Mouse (Mus musculus): ENCODE results near the gene Rras2. TPM values are rescaled to one million over a fixed set of nuclear protein-coding genes. Genes with fewer than 3 reads are reported as not detected.

Gene Rras2
- polyA plus RNA-seq, 1 experiment from 2014 or later, result 24.5 TPM

DNA sequence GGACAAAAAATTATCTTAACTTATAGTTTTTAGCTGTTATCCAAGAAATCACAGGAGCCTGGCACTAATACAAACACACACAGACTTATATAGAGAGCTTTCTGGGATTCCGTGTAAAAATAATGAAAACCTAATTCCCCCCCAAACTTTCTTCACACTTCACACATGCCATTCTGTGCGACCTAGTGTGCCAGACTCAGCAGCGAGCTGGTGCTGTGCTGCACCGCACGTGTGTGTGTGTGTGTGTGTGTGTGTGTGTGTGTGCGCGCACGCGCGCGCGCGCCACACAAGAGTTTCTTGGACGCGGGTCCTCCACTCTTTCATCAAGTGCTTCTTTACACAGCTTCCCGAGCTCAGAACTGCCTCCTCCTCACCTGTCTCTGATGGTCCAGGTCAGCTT, 59.4 kb downstream of the Rras2 start:
- no peak for ATAC-seq
- no peak overlapping the region for H3K27ac ChIP-seq (ENCODE audit: low read depth, low read length)
- H3K4me2 ChIP-seq (replicated peaks; ENCODE audit: low read depth), result no peak overlapping the region
- H3K4me1 ChIP-seq (replicated peaks; ENCODE audit: control insufficient read depth, insufficient read depth, low read length), result no peaks in the 10 kb centered on the region
- no peaks in the 10 kb centered on the region for H3K27me3 ChIP-seq (replicated peaks; ENCODE audit: control insufficient read depth, insufficient read depth, low read length)
- WGBS, result 93% methylated on average over 16 of the region's 16 CpGs
- H3K4me3 ChIP-seq (ENCODE audit: low read depth, low read length), result no peak overlapping the region
- H3K9ac ChIP-seq (ENCODE audit: low read depth, low read length), result no peak overlapping the region
- no peaks in the 10 kb centered on the region; the same call in 1 of the 2 replicates for H3K36me3 ChIP-seq (ENCODE audit: control insufficient read depth, insufficient read depth)
- H3K9me3 ChIP-seq (ENCODE audit: control insufficient read depth), result no peaks in the 10 kb centered on the region
- TF ChIP-seq CTCF (IDR thresholded peaks at IDR 0.05; ENCODE audit: low read depth), result no peak

DNA sequence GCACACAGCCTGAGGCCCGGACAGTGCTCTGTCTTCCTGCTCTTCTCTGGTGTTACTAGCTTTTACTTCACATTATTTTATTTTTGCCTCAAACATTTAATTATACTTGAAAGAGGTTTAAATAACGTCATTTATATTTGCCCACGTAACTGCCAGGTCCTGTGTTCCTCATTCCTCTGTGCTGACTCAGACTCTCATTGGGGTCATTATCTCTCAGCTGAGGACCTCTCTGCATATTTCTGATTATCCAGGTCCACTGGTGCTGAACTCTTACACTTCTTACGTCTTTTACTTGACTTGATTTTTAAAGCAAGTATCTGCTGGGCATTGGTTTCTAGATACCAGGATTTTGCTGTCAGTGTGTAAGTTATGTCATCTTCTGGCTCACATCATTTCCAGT, 63.9 kb downstream of the Rras2 start:
- WGBS, result 54% methylated on average over 4 of the region's 4 CpGs
- Histone ChIP-seq H3K9ac (ENCODE audit: low read depth, low read length) (no peak overlapping the region), H3K4me3 (ENCODE audit: low read depth, low read length) (no peak overlapping the region), H3K4me1 (replicated peaks; ENCODE audit: control insufficient read depth, insufficient read depth, low read length) (no peaks in the 10 kb centered on the region), H3K36me3 (ENCODE audit: control insufficient read depth, insufficient read depth) (no peaks in the 10 kb centered on the region; the same call in 1 of the 2 replicates), H3K4me2 (replicated peaks; ENCODE audit: low read depth) (no peak overlapping the region), H3K27me3 (replicated peaks; ENCODE audit: control insufficient read depth, insufficient read depth, low read length) (no peaks in the 10 kb centered on the region), H3K27ac (ENCODE audit: low read depth, low read length) (no peak overlapping the region), H3K9me3 (ENCODE audit: control insufficient read depth) (no peaks in the 10 kb centered on the region)
- no peak for TF ChIP-seq CTCF (IDR thresholded peaks at IDR 0.05; ENCODE audit: low read depth)
- ATAC-seq, result no peak; the same call in 1 of the 2 replicates

DNA sequence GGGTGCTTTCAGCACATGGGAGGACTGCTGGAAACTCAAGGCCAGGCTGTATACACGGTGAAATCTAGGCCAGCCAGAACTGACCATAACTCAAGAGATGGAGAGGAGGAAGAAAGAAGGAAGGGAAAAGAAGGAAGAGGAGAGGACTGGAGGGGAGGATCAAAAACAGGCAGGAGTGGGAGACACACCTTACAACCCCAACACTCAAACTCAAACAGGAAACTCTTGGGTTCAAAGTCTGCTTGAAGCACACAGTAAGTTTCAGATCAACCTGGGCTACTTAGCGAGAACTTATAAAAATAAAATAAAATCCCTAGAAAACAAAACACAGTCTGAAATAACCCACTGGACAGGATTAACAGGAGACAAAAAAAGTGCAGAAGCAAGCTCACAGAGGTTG, 71.8 kb downstream of the Rras2 start:
- Histone ChIP-seq H3K36me3 (ENCODE audit: control insufficient read depth, insufficient read depth) (peaks cover 14% of the 10 kb centered on the region; the same call in 1 of the 2 replicates), H3K27ac (ENCODE audit: low read depth, low read length) (no peak overlapping the region), H3K4me2 (replicated peaks; ENCODE audit: low read depth) (no peak overlapping the region), H3K9me3 (ENCODE audit: control insufficient read depth) (no peaks in the 10 kb centered on the region), H3K4me1 (replicated peaks; ENCODE audit: control insufficient read depth, insufficient read depth, low read length) (no peaks in the 10 kb centered on the region), H3K27me3 (replicated peaks; ENCODE audit: control insufficient read depth, insufficient read depth, low read length) (no peaks in the 10 kb centered on the region), H3K9ac (ENCODE audit: low read depth, low read length) (no peak overlapping the region), H3K4me3 (ENCODE audit: low read depth, low read length) (no peak overlapping the region)
- 38% methylated on average over 2 of the region's 2 CpGs for WGBS
- ATAC-seq, result peak; percentile 59
- no peak for TF ChIP-seq CTCF (IDR thresholded peaks at IDR 0.05; ENCODE audit: low read depth)

DNA sequence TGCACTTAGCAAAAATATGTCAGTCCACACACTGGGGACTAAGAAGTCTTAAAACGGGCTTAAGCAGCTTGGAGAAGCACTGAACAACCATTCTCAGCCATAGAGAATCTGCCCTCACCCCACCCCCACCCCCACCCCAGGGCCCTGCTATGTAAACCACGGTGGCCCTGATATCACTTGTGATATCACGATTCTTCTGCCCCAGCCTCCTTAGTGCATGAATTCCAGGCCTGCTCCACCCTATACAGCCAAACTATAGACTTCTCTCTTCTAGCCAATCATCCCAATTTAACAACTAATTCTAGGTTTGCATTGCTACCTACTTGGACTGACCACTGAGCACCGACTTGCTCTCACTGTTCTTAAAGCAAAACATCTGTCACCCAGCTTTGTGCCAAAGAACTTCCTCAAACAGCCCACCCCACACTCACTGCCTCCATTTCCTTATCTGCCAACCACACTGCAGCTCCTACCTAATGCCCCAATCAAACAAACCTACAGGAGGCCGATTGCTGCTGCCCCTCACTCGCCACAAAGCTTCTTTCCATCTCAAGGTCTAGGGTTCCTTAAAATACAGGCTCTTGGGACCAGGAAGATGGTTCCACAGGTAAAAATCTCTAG, 73.5 kb downstream of the Rras2 start:
- H3K27me3 ChIP-seq (replicated peaks; ENCODE audit: control insufficient read depth, insufficient read depth, low read length), result no peaks in the 10 kb centered on the region
- H3K9me3 ChIP-seq (ENCODE audit: control insufficient read depth), result no peaks in the 10 kb centered on the region
- H3K4me2 ChIP-seq (replicated peaks; ENCODE audit: low read depth), result 0 out of 2 replicates have a peak overlapping the region, but pooled peaks have one; percentile 6
- peaks cover 22% of the 10 kb centered on the region for H3K36me3 ChIP-seq (ENCODE audit: control insufficient read depth, insufficient read depth)
- no peaks in the 10 kb centered on the region for H3K4me1 ChIP-seq (replicated peaks; ENCODE audit: control insufficient read depth, insufficient read depth, low read length)
- H3K4me3 ChIP-seq (ENCODE audit: low read depth, low read length), result no peak overlapping the region
- 0 out of 2 replicates have a peak overlapping the region, but pooled peaks have one; percentile 21 for H3K27ac ChIP-seq (ENCODE audit: low read depth, low read length)
- WGBS, result 51% methylated on average over 6 of the region's 6 CpGs
- H3K9ac ChIP-seq (ENCODE audit: low read depth, low read length), result no peak overlapping the region
- TF ChIP-seq CTCF (IDR thresholded peaks at IDR 0.05; ENCODE audit: low read depth), result no peak
- ATAC-seq, result no peak

DNA sequence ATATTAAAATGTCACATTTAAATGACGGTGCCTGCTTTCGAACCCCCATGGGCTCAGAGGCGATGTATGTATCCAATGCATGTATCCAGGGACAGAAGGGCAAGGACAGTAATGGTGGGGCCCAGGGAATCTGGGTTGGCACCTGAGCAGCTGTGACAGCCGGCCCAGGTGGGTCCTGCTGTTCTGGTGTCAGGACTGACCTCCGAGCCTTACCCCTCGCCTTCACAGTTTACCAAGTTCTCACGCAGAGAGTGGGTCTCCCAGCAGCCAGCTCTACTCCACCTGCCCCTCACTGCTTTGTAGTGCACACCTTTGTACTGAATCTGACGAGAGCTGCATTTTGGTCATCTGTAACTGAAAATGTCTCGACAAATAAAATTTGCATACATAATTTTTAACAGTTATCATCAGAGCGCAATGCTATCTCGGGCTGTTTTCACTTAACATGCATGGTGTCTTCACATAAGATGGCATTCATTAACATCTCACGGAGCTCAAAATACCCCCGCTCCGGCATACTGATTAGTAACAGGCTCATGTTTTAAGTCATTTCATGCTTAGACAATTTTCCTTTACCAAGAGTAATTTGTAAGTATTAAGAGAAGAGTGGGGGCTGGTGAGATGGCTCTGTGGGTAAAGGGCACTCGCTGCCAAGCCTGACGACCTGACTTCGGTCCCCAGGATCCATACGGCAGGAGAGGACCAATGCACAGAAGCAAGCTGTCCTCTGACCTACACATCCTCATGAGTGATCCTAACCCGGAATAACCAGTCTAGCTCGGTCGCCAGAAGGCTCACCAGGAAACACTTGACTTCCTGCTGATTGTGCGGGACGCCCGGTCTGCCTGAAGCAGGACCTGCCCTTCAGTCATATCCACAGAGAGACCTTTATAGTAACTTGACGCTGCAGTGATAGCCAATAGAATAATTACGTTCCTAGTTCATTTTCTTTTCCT, 74.3 kb downstream of the Rras2 start:
- ATAC-seq, result peak; percentile 66
- Histone ChIP-seq H3K4me1 (replicated peaks; ENCODE audit: control insufficient read depth, insufficient read depth, low read length) (no peaks in the 10 kb centered on the region), H3K4me3 (ENCODE audit: low read depth, low read length) (no peak overlapping the region), H3K9ac (ENCODE audit: low read depth, low read length) (no peak overlapping the region), H3K27me3 (replicated peaks; ENCODE audit: control insufficient read depth, insufficient read depth, low read length) (no peaks in the 10 kb centered on the region), H3K36me3 (ENCODE audit: control insufficient read depth, insufficient read depth) (peaks cover 22% of the 10 kb centered on the region), H3K9me3 (ENCODE audit: control insufficient read depth) (no peaks in the 10 kb centered on the region), H3K27ac (ENCODE audit: low read depth, low read length) (no peak overlapping the region; the same call in 1 of the 2 replicates), H3K4me2 (replicated peaks; ENCODE audit: low read depth) (0 out of 2 replicates have a peak overlapping the region, but pooled peaks have one; percentile 6)
- TF ChIP-seq CTCF (IDR thresholded peaks at IDR 0.05; ENCODE audit: low read depth), result no peak
- 70% methylated on average over 26 of the region's 26 CpGs for WGBS

DNA sequence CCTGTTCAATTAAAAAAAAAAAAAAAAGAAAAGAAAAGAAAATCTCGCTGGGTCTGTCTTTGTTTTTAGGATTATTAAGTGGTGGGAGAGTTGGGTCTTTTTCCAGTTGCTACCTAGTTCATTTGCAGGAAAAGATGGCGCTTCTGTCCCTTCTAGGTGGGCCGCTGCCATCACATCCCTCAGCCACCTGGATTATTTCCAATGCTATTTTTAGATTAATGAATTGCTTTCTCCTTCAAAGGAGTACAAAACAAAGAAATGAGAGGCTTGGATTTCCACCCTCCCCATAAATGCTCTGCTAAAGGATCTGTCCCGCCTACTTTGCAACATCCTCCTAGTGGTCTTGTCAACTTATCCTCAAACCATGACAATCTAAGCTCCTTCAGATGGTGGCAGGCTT, 76.2 kb downstream of the Rras2 start:
- Histone ChIP-seq H3K36me3 (ENCODE audit: control insufficient read depth, insufficient read depth) (peaks cover 19% of the 10 kb centered on the region), H3K4me2 (replicated peaks; ENCODE audit: low read depth) (no peak overlapping the region), H3K27me3 (replicated peaks; ENCODE audit: control insufficient read depth, insufficient read depth, low read length) (no peaks in the 10 kb centered on the region), H3K4me1 (replicated peaks; ENCODE audit: control insufficient read depth, insufficient read depth, low read length) (no peaks in the 10 kb centered on the region), H3K27ac (ENCODE audit: low read depth, low read length) (no peak overlapping the region), H3K9ac (ENCODE audit: low read depth, low read length) (no peak overlapping the region), H3K4me3 (ENCODE audit: low read depth, low read length) (no peak overlapping the region), H3K9me3 (ENCODE audit: control insufficient read depth) (no peaks in the 10 kb centered on the region)
- no peak for TF ChIP-seq CTCF (IDR thresholded peaks at IDR 0.05; ENCODE audit: low read depth)
- WGBS, result 89% methylated on average over 4 of the region's 4 CpGs
- no peak for ATAC-seq
